Mouse (Mus musculus): ENCODE data around the gene Slc17a8. TPM values are rescaled to one million over a fixed set of nuclear protein-coding genes. Genes with fewer than 3 reads are reported as not detected.

Slc17a8 gene
- total and polyA plus RNA-seq, 3 experiments: not detected

DNA sequence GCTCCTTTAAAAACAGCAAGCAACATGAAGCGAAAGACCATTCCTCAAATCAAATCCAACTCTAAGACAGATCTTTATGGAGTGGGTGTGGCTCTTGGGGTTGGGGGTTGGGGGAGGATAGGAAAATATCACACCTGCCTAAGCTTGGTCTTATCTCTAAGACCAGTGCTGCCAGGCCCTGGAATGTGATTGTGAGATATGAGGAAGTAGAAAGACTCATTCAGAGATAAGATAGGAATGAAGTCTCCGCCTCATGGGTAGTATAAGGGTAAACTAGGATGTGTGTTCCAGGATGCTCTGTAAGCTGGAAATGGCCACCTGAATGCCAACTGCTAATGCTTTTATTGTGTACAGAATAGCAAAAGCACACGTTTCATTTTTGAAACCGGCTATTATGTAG is 26.7 kb downstream of the Slc17a8 start:
- TF ChIP-seq EP300 (IDR thresholded peaks at IDR 0.05; ENCODE audit: low read depth in 1 of 2, low read length in 2 of 2) (peak; percentile 84 to 94), TAL1 (IDR thresholded peaks at IDR 0.05; ENCODE audit: low read length) (peak; percentile 57), ZNF384 (IDR thresholded peaks at IDR 0.05; ENCODE audit: low read depth, low read length) (no peak), ELF1 (IDR thresholded peaks at IDR 0.05; ENCODE audit: low read depth, low read length) (no peak), TCF12 (IDR thresholded peaks at IDR 0.05; ENCODE audit: low read depth, low read length) (peak; percentile 98), CHD2 (IDR thresholded peaks at IDR 0.05; ENCODE audit: low read length) (no peak), ZMIZ1 (IDR thresholded peaks at IDR 0.05; ENCODE audit: low read depth, low read length) (no peak), BHLHE40 (IDR thresholded peaks at IDR 0.05; ENCODE audit: borderline replicate concordance, low read depth, low read length) (peak; percentile 55; the same call in 1 of the 2 replicates), MYC (IDR thresholded peaks at IDR 0.05; ENCODE audit: low read depth, low read length) (0 out of 2 replicates have a peak, but pooled peaks have one; percentile 44), RCOR1 (IDR thresholded peaks at IDR 0.05; ENCODE audit: low read depth, low read length) (peak; percentile 83), GATA1 (IDR thresholded peaks at IDR 0.05; ENCODE audit: low read depth, low read length) (peak; percentile 95), ETS1 (IDR thresholded peaks at IDR 0.05; ENCODE audit: low read depth, low read length) (peak; percentile 80; the same call in 1 of the 2 replicates)
- no peak overlapping the region for H3K27ac ChIP-seq (ENCODE audit: control insufficient read depth, low read depth, low read length)
- no peaks in the 10 kb centered on the region for H3K27me3 ChIP-seq (ENCODE audit: control insufficient read depth in 1 of 2, insufficient read depth in 2 of 2, low read length in 2 of 2)
- H3K9ac ChIP-seq (ENCODE audit: control insufficient read depth, low read depth, low read length, poor library complexity, severe bottlenecking): no peak overlapping the region
- peaks cover 0 to 24% of the 10 kb centered on the region in 2 experiments; a peak in 2 of 4 replicates for H3K36me3 ChIP-seq (ENCODE audit: control insufficient read depth in 1 of 2, insufficient read depth in 2 of 2, low read length in 2 of 2)
- H3K4me1 ChIP-seq (ENCODE audit: control insufficient read depth in 1 of 2, insufficient read depth in 2 of 2, low read length in 2 of 2): peaks cover 15 to 33% of the 10 kb centered on the region in 2 experiments
- DNase-seq (ENCODE audit: low read depth, low spot score): peak; percentile 33
- no peaks in the 10 kb centered on the region for H3K9me3 ChIP-seq (replicated peaks; ENCODE audit: insufficient read depth, low read length)
- H3K4me3 ChIP-seq (ENCODE audit: control insufficient read depth in 1 of 2, insufficient read depth in 1 of 2, low read depth in 2 of 2, low read length in 2 of 2): no peak overlapping the region
- H3K79me2 ChIP-seq (ENCODE audit: control insufficient read depth, insufficient read depth, low read length, poor library complexity): no peaks in the 10 kb centered on the region

DNA sequence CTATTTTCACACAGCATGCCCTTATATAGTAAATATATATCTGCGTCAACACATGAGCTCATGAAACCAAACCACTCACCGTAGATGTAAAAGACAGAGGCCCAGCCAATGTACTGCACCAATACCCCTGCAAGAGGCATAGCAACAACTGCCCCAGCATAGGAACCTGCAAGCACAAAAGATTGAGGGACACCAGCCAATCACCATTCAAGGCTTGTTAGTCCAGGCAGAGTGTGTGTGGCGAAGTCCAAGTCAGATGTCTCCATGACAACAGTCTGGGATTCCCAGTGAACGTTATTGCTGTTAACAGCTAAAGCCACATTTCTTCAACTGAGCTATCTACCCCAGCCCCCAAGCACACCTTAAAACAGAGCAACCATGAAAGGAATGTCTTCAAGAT is 28.3 kb downstream of the Slc17a8 start:
- peaks cover 17 to 29% of the 10 kb centered on the region in 2 experiments for H3K4me1 ChIP-seq (ENCODE audit: control insufficient read depth in 1 of 2, insufficient read depth in 2 of 2, low read length in 2 of 2)
- no peaks in the 10 kb centered on the region for H3K9me3 ChIP-seq (replicated peaks; ENCODE audit: insufficient read depth, low read length)
- no peaks in the 10 kb centered on the region for H3K79me2 ChIP-seq (ENCODE audit: control insufficient read depth, insufficient read depth, low read length, poor library complexity)
- H3K27ac ChIP-seq (ENCODE audit: control insufficient read depth, low read depth, low read length): no peak overlapping the region
- no peak overlapping the region for H3K9ac ChIP-seq (ENCODE audit: control insufficient read depth, low read depth, low read length, poor library complexity, severe bottlenecking)
- H3K27me3 ChIP-seq (ENCODE audit: control insufficient read depth in 1 of 2, insufficient read depth in 2 of 2, low read length in 2 of 2): no peaks in the 10 kb centered on the region
- H3K4me3 ChIP-seq (ENCODE audit: control insufficient read depth in 1 of 2, insufficient read depth in 1 of 2, low read depth in 2 of 2, low read length in 2 of 2): no peak overlapping the region
- H3K36me3 ChIP-seq (ENCODE audit: control insufficient read depth in 1 of 2, insufficient read depth in 2 of 2, low read length in 2 of 2): peaks cover 0 to 29% of the 10 kb centered on the region in 2 experiments; a peak in 2 of 4 replicates
- TF ChIP-seq EP300 (IDR thresholded peaks at IDR 0.05; ENCODE audit: low read depth in 1 of 2, low read length in 2 of 2) (no peak), CHD1 (IDR thresholded peaks at IDR 0.05; ENCODE audit: low read depth, low read length) (no peak), JUND (IDR thresholded peaks at IDR 0.05; ENCODE audit: low read depth, low read length) (no peak), E2F4 (IDR thresholded peaks at IDR 0.05; ENCODE audit: borderline replicate concordance, low read depth, low read length) (no peak), CTCF (IDR thresholded peaks at IDR 0.05 in 2 of 3, conservative IDR thresholded peaks at IDR 0.05 in 1 of 3; ENCODE audit: control insufficient read depth in 1 of 3, insufficient read depth in 1 of 3, low read depth in 2 of 3, low read length in 3 of 3, poor library complexity in 1 of 3, severe bottlenecking in 1 of 3) (no peak), UBTF (IDR thresholded peaks at IDR 0.05; ENCODE audit: borderline replicate concordance, insufficient read depth, low read depth, low read length) (no peak), NELFE (IDR thresholded peaks at IDR 0.05; ENCODE audit: low read depth, low read length) (no peak), RCOR1 (IDR thresholded peaks at IDR 0.05; ENCODE audit: low read depth, low read length) (no peak)
- DNase-seq (ENCODE audit: low read depth, low spot score): no peak
